Mouse (Mus musculus) lung, postnatal 0 days (tissue): ENCODE data around the gene Clspn. TPM values are rescaled to one million over a fixed set of nuclear protein-coding genes. Genes with fewer than 3 reads are reported as not detected.
"Not testable (repeated sequence)": the region's sequence is repeated elsewhere in the genome, so short reads cannot be mapped to it uniquely, and the experiment has no call there.

Experiments used
- ATAC-seq: fragments of 200-750 bp; cut with Nextera tagmentation; 2 replicates; pipeline ENCODE4 v1.8.0; 2017; ENCODE audit warnings: moderate library complexity
- DNase-seq: peaks from one replicate; pipeline ENCODE4 v3.0.0-alpha.2; 2016; ENCODE audit warnings: low spot score
- H3K27ac ChIP-seq: fragments of 300-500 bp; sonication (generic); 2 replicates; pipeline ENCODE4 v1.5.1; 2014; ENCODE audit warnings: antibody characterized with exemption, mild to moderate bottlenecking, low read length, mixed read lengths
- H3K27me3 ChIP-seq: fragments of 300-500 bp; sonication (generic); replicated peaks from 2 replicates; pipeline ENCODE4 v1.6.1; 2014; ENCODE audit warnings: low read length, mixed read lengths; ENCODE audit not compliant: insufficient read depth
- H3K36me3 ChIP-seq: fragments of 300-500 bp; sonication (generic); 2 replicates; pipeline ENCODE4 v1.6.1; 2014; ENCODE audit warnings: low read length, mixed read lengths; ENCODE audit not compliant: insufficient read depth
- H3K4me1 ChIP-seq: fragments of 300-500 bp; sonication (generic); 2 replicates; pipeline ENCODE4 v1.6.1; 2014; ENCODE audit warnings: antibody characterized with exemption, low read depth, low read length, mixed read lengths; ENCODE audit not compliant: insufficient read depth
- H3K4me2 ChIP-seq: fragments of 300-500 bp; sonication (generic); replicated peaks from 2 replicates; pipeline ENCODE4 v1.6.1; 2014; ENCODE audit warnings: low read depth, mild to moderate bottlenecking, low read length, moderate library complexity, mixed read lengths
- H3K4me3 ChIP-seq: fragments of 300-500 bp; sonication (generic); 2 replicates; pipeline ENCODE4 v1.5.1; 2014; ENCODE audit warnings: low read depth, low read length
- H3K9ac ChIP-seq: fragments of 300-500 bp; sonication (generic); replicated peaks from 2 replicates; pipeline ENCODE4 v1.6.1; 2014; ENCODE audit warnings: low read depth, mild to moderate bottlenecking
- H3K9me3 ChIP-seq: fragments of 300-500 bp; sonication (generic); 2 replicates; pipeline ENCODE4 v1.6.1; 2016; ENCODE audit warnings: low read length, mixed read lengths
- CTCF ChIP-seq: IDR thresholded peaks from 2 replicates; pipeline ENCODE4 v1.5.1; 2016; ENCODE audit warnings: antibody characterized with exemption, mild to moderate bottlenecking
- EP300 ChIP-seq: IDR thresholded peaks from 2 replicates; pipeline ENCODE4 v1.6.1; 2016; ENCODE audit warnings: antibody characterized with exemption, mild to moderate bottlenecking, control low read depth
- WGBS: fragments of 180-500 bp; shearing (Covaris S2); extraction: QIAGEN DNeasy Blood & Tissue Kit; methylation state at CpG from one replicate; pipeline ENCODE4 v1.1.7; 2014; 5-methylcytosine and 5-hydroxymethylcytosine counted together
- polyA plus RNA-seq: library from polyadenylated mRNA; unstranded; fragments of >200 nt; fragmentation: Nextera tagmentation; extraction: Ambion mirVana; gene quantifications from 2 replicates; pipeline ENCODE4 v1.2.1, GENCODE M21; 2015

Gene Clspn
- polyA plus RNA-seq, 1 experiment from 2014 or later, result 3.5 TPM

- no peaks in the 10 kb centered on the region for H3K9me3 ChIP-seq
- no peaks in the 10 kb centered on the region for H3K27me3 ChIP-seq
- ATAC-seq, result no peak
- no peak overlapping the region for H3K27ac ChIP-seq
- no peak overlapping the region for H3K4me3 ChIP-seq
- TF ChIP-seq EP300 (no peak), CTCF (no peak)
- H3K9ac ChIP-seq, result no peak overlapping the region
- H3K4me2 ChIP-seq, result no peak overlapping the region
- no peaks in the 10 kb centered on the region for H3K4me1 ChIP-seq
- 57% methylated on average over 3 of the region's 3 CpGs for WGBS
- no peaks in the 10 kb centered on the region for H3K36me3 ChIP-seq
- peak; percentile 53 for DNase-seq
These were observed 30.6 kb upstream of the Clspn start for GRCm38 (mm10) chr4:126526164-126526563.

- H3K27me3 ChIP-seq, result no peaks in the 10 kb centered on the region
- TF ChIP-seq EP300 (no peak), CTCF (peak; percentile 45)
- no peaks in the 10 kb centered on the region for H3K4me1 ChIP-seq
- no peaks in the 10 kb centered on the region for H3K36me3 ChIP-seq
- no peaks in the 10 kb centered on the region for H3K9me3 ChIP-seq
- WGBS, result 92% methylated on average over 5 of the region's 5 CpGs
- no peak for DNase-seq
- H3K9ac ChIP-seq, result no peak overlapping the region
- H3K27ac ChIP-seq, result no peak overlapping the region
- H3K4me2 ChIP-seq, result no peak overlapping the region
- H3K4me3 ChIP-seq, result no peak overlapping the region
- ATAC-seq, result no peak
These were observed 29.9 kb upstream of the Clspn start for GRCm38 (mm10) chr4:126526828-126527227.

GRCm38 (mm10) chr4:126532292-126532691 lies 24.4 kb upstream of the Clspn start:
- H3K4me2 ChIP-seq, result peak overlapping the region; percentile 91
- 36% methylated on average over 5 of the region's 5 CpGs for WGBS
- H3K27me3 ChIP-seq, result no peaks in the 10 kb centered on the region
- peak overlapping the region; percentile 83 for H3K4me3 ChIP-seq
- ATAC-seq (no peak), DNase-seq (no peak)
- H3K9ac ChIP-seq, result peak overlapping the region; percentile 74
- H3K4me1 ChIP-seq, result peaks cover 4% of the 10 kb centered on the region; the same call in 1 of the 2 replicates
- H3K36me3 ChIP-seq, result no peaks in the 10 kb centered on the region
- peak overlapping the region; percentile 82; the same call in 1 of the 2 replicates for H3K27ac ChIP-seq
- H3K9me3 ChIP-seq, result no peaks in the 10 kb centered on the region
- TF ChIP-seq CTCF (no peak), EP300 (no peak)

- ATAC-seq (peak; percentile 95), DNase-seq (peak; percentile 86)
- Histone ChIP-seq H3K9me3 (no peaks in the 10 kb centered on the region), H3K9ac (peak within 1 kb of the TSS; percentile 74), H3K4me2 (peak within 1 kb of the TSS; percentile 91), H3K4me1 (peaks cover 4% of the 10 kb centered on the region; the same call in 1 of the 2 replicates), H3K36me3 (no peaks in the 10 kb centered on the region), H3K4me3 (peak within 1 kb of the TSS; percentile 83), H3K27ac (peak within 1 kb of the TSS; percentile 82), H3K27me3 (no peaks in the 10 kb centered on the region)
- TF ChIP-seq CTCF (no peak), EP300 (no peak)
- under 1% methylated on average over 60 of the region's 120 CpGs for WGBS
These were observed 23.7 kb upstream of the Clspn start, which contains the start of gene Ago4 for GRCm38 (mm10) chr4:126532827-126533728. TSS of gene Ago4 (minus strand) at chr4:126533472.

GRCm38 (mm10) chr4:126533729-126534070 lies 23.0 kb upstream of the Clspn start:
- Histone ChIP-seq H3K9ac (peak overlapping the region; percentile 74; the same call in 1 of the 2 replicates), H3K4me3 (peak overlapping the region; percentile 83), H3K9me3 (no peaks in the 10 kb centered on the region), H3K27ac (peak overlapping the region; percentile 82; the same call in 1 of the 2 replicates), H3K4me2 (peak overlapping the region; percentile 91), H3K36me3 (no peaks in the 10 kb centered on the region), H3K4me1 (peaks cover 4% of the 10 kb centered on the region; the same call in 1 of the 2 replicates), H3K27me3 (no peaks in the 10 kb centered on the region)
- peak; percentile 23 for ATAC-seq
- no peak for TF ChIP-seq EP300
- TF ChIP-seq CTCF, result no peak
- WGBS, result 12% methylated on average over 5 of the region's 7 CpGs
- DNase-seq, result no peak

- WGBS, result 92% methylated on average over 7 of the region's 7 CpGs
- not testable (repeated sequence) for ATAC-seq
These were observed 21.1 kb upstream of the Clspn start for GRCm38 (mm10) chr4:126535631-126536030.

More at GRCm38 (mm10) chr4:126535631-126536030, 21.1 kb upstream of the Clspn start:
- H3K27ac ChIP-seq, H3K4me2 ChIP-seq, H3K9me3 ChIP-seq, H3K36me3 ChIP-seq, DNase-seq, H3K9ac ChIP-seq, H3K4me3 ChIP-seq, H3K27me3 ChIP-seq, H3K4me1 ChIP-seq: not testable (repeated sequence)
